Mouse (Mus musculus) myocyte (in vitro differentiated cells): ENCODE measurements around the gene Dusp2. TPM values are rescaled to one million over a fixed set of nuclear protein-coding genes. Genes with fewer than 3 reads are reported as not detected.

Source experiments
- H3K27me3 ChIP-seq: one replicate; pipeline ENCODE4 v1.6.1; 2011; ENCODE audit not compliant: control insufficient read depth, insufficient read depth, insufficient read length
- H3K36me3 ChIP-seq: one replicate; pipeline ENCODE4 v1.6.1; 2011; ENCODE audit not compliant: control insufficient read depth, insufficient read depth
- H3K4me2 ChIP-seq: one replicate; pipeline ENCODE4 v1.6.1; 2011; ENCODE audit warnings: low read depth, control low read depth
- H3K4me3 ChIP-seq: one replicate; pipeline ENCODE4 v1.5.1; 2011; ENCODE audit warnings: mild to moderate bottlenecking, control low read depth, moderate library complexity
- H3K79me2 ChIP-seq: one replicate; pipeline ENCODE4 v1.6.1; 2011; ENCODE audit not compliant: control insufficient read depth, insufficient read depth
- H3ac ChIP-seq: one replicate; pipeline ENCODE4 v1.6.1; 2011; ENCODE audit not compliant: control insufficient read depth, insufficient read length
- CEBPB ChIP-seq: IDR thresholded peaks from 2 replicates; pipeline ENCODE4 v1.6.1; 2011; ENCODE audit warnings: mild to moderate bottlenecking, moderate library complexity; ENCODE audit not compliant: poor library complexity, insufficient read depth, severe bottlenecking
- E2F4 ChIP-seq: IDR thresholded peaks from one replicate; pipeline ENCODE4 v1.6.1; 2011; ENCODE audit warnings: mild to moderate bottlenecking, control low read depth, moderate library complexity; ENCODE audit not compliant: insufficient read depth
- MAX ChIP-seq: IDR thresholded peaks from one replicate; pipeline ENCODE4 v1.6.1; 2011; ENCODE audit warnings: low read depth, mild to moderate bottlenecking, control low read depth
- MYOD1 ChIP-seq, 3 experiments: IDR thresholded peaks; one replicate each; pipeline ENCODE4 v1.6.1; 2011; ENCODE audit warnings: control low read depth in 2 of 3, low read depth in 2 of 3, mild to moderate bottlenecking in 2 of 3, moderate library complexity in 1 of 3; ENCODE audit not compliant: insufficient read length in 2 of 3, control insufficient read depth in 1 of 3
- MYOG ChIP-seq, 3 experiments: IDR thresholded peaks; one replicate each; pipeline ENCODE4 v1.6.1; 2011; ENCODE audit warnings: control low read depth in 2 of 3, low read depth in 2 of 3, mild to moderate bottlenecking in 2 of 3; ENCODE audit not compliant: insufficient read length in 2 of 3, control insufficient read depth in 1 of 3, insufficient read depth in 1 of 3
- POLR2A ChIP-seq: IDR thresholded peaks from one replicate; pipeline ENCODE4 v1.6.1; 2011; ENCODE audit warnings: low read depth, mild to moderate bottlenecking, control low read depth, moderate library complexity; ENCODE audit not compliant: insufficient read length
- POLR2AphosphoS2 ChIP-seq: IDR thresholded peaks from one replicate; pipeline ENCODE4 v1.6.1; 2011; ENCODE audit warnings: low read depth, control low read depth; ENCODE audit not compliant: insufficient read length
- REST ChIP-seq: IDR thresholded peaks from one replicate; pipeline ENCODE4 v1.6.1; 2011; ENCODE audit warnings: mild to moderate bottlenecking, control low read depth, moderate library complexity; ENCODE audit not compliant: insufficient read depth, insufficient read length
- SRF ChIP-seq: IDR thresholded peaks from one replicate; pipeline ENCODE4 v1.6.1; 2011; ENCODE audit warnings: low read depth; ENCODE audit not compliant: control insufficient read depth, insufficient read length
- TCF12 ChIP-seq: IDR thresholded peaks from one replicate; pipeline ENCODE4 v1.6.1; 2011; ENCODE audit warnings: mild to moderate bottlenecking, control low read depth; ENCODE audit not compliant: poor library complexity, insufficient read depth, severe bottlenecking
- TCF3 ChIP-seq: IDR thresholded peaks from one replicate; pipeline ENCODE4 v1.6.1; 2011; ENCODE audit warnings: low read depth, control low read depth; ENCODE audit not compliant: insufficient read length
- USF1 ChIP-seq: IDR thresholded peaks from one replicate; pipeline ENCODE4 v1.6.1; 2011; ENCODE audit warnings: low read depth, mild to moderate bottlenecking, control low read depth, moderate library complexity
- polyA plus RNA-seq: library from polyadenylated mRNA; unstranded; fragments of >200 nt; fragmentation: generic; extraction: Trizol; gene quantifications from one replicate; pipeline ENCODE4 v1.2.1, GENCODE M21; 2012; ENCODE audit warnings: missing spikeins

Dusp2 gene
- polyA plus RNA-seq, 1 experiment, result 4.5 TPM

DNA sequence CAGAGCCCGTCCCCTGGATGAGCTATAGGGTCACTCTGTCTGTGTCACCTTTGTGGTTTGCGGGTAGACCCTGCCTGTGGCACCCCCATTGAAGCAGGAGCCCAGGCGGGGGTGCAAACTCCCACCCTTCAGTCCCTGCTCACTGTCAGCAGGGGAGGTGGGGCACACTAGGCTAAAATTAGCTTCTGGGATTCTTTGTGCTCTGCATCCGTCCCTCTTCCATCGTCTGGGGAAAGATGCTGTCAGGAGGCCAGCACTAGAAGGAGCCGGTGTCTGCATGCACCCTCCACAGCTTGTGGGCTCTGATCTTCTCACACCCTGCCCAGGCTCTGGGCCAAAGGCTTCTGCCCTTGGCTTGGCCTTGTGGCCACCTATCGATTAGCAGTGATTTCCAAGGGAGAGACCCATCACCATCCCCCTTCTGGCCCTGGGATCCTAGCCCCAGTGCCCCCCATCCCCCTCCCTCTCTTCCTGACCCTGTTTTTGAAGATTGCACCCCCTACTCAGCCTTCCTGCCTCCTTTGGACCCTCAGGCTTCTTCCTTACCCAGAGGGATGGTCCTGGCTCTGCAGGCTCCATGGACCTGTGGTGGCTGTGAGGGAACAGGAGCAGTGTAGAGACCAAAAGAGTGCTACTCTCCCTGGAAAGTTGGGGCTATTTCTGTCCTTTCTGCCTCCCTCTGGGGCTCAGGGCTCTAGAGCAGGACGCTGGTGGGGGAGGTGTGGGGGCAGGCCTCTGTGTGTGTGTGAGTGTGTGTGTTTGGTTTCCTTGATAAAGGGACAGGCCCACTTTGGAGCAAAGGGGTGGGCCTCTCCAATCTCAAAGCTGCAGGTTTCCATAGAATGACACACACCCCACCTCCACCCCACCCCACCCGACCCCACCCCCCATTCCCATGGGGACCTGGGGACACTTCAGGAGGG lies 34.9 kb downstream of the Dusp2 start:
- no peak overlapping the region for H3ac ChIP-seq
- no peak overlapping the region for H3K4me3 ChIP-seq
- H3K36me3 ChIP-seq, result no peaks in the 10 kb centered on the region
- no peaks in the 10 kb centered on the region for H3K79me2 ChIP-seq
- H3K27me3 ChIP-seq, result peaks cover 49% of the 10 kb centered on the region
- no peak overlapping the region for H3K4me2 ChIP-seq
- no peak for TF ChIP-seq MAX
- TF ChIP-seq E2F4, result no peak
- TF ChIP-seq MYOD1 (IDR thresholded peaks at IDR 0.05; ENCODE audit: control insufficient read depth in 1 of 3, insufficient read length in 2 of 3, low read depth in 2 of 3), result no peak
- TF ChIP-seq REST, result no peak
- TF ChIP-seq MYOG (IDR thresholded peaks at IDR 0.05; ENCODE audit: control insufficient read depth in 1 of 3, insufficient read depth in 1 of 3, insufficient read length in 2 of 3, low read depth in 2 of 3), result no peak
- no peak for TF ChIP-seq POLR2AphosphoS2
- no peak for TF ChIP-seq CEBPB
- no peak for TF ChIP-seq USF1
- TF ChIP-seq TCF3, result no peak
- TF ChIP-seq POLR2A, result no peak
- TF ChIP-seq SRF, result no peak
- no peak for TF ChIP-seq TCF12

DNA sequence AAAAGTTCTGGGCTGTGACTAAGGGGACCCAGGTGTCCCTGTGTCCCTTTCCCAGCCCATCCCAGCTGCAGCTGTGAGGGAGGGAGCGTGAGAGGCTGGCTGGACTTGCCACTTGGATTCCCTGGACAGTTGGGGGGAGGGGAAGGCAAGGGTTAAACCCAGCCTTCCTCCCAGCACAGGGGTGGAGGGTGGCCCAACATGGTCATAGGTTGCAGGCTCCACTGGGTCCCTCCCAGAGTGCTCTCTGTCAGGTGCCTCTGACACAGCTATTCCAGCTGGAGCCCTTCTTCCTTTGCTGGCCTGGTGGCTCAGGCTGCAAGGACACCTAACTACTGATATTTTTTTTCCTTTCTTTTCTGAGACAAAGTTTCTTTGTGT lies 35.5 kb downstream of the Dusp2 start:
- H3K4me2 ChIP-seq, result no peak overlapping the region
- no peak overlapping the region for H3K4me3 ChIP-seq
- TF ChIP-seq MAX (no peak), REST (no peak), TCF3 (no peak), USF1 (no peak), POLR2AphosphoS2 (no peak), TCF12 (no peak), E2F4 (no peak), MYOD1 (IDR thresholded peaks at IDR 0.05; ENCODE audit: control insufficient read depth in 1 of 3, insufficient read length in 2 of 3, low read depth in 2 of 3) (no peak)
- H3K79me2 ChIP-seq, result no peaks in the 10 kb centered on the region
- H3K36me3 ChIP-seq, result no peaks in the 10 kb centered on the region
- H3ac ChIP-seq, result no peak overlapping the region
- H3K27me3 ChIP-seq, result peaks cover 46% of the 10 kb centered on the region

DNA sequence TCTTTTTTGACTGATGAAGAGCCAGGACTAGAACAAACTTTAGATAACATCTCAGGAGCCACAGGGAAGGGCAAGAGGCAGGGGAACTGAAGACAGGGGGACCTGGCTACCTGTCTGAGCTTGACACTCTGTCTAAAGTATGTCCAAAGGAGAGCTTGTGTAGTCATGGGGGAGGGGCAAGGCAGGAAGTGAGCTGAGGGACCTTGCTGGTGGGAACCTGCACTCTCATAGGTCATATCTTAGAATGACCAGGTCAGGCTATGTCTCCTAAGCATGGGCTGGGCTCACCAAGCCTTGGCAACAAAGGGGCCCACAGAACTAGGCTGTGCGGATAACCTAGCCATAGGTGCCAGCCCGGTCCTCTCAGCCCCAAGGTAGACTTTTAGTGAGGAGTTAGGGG lies 36.1 kb downstream of the Dusp2 start:
- Histone ChIP-seq H3ac (no peak overlapping the region), H3K4me3 (no peak overlapping the region), H3K36me3 (no peaks in the 10 kb centered on the region), H3K27me3 (peaks cover 42% of the 10 kb centered on the region), H3K4me2 (no peak overlapping the region), H3K79me2 (no peaks in the 10 kb centered on the region)
- TF ChIP-seq MAX (no peak), SRF (no peak), CEBPB (no peak), POLR2AphosphoS2 (no peak), TCF12 (no peak), REST (no peak), USF1 (no peak), TCF3 (no peak), MYOG (IDR thresholded peaks at IDR 0.05; ENCODE audit: control insufficient read depth in 1 of 3, insufficient read depth in 1 of 3, insufficient read length in 2 of 3, low read depth in 2 of 3) (no peak), MYOD1 (IDR thresholded peaks at IDR 0.05; ENCODE audit: control insufficient read depth in 1 of 3, insufficient read length in 2 of 3, low read depth in 2 of 3) (no peak), POLR2A (no peak), E2F4 (no peak)

DNA sequence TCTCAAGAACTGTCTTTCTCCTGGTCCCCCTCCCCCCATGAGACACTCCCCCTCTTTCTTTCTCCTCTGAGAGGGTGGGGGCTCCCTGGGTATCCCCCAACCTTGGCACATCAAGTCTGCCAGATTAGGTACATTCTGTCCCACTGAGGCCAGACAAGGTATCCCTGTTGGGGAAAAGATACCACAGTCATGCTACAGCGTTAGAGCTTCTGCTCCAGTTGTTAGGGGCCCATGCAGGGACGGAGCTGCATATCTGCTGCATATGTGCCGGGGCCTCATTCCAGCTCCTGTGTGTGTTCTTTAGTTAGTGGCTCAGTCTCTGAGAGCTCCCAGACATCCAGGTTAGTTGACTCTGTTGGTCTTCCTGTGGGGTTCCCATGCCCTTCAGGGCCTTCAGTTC lies 38.2 kb downstream of the Dusp2 start:
- peaks cover 27% of the 10 kb centered on the region for H3K27me3 ChIP-seq
- no peaks in the 10 kb centered on the region for H3K79me2 ChIP-seq
- no peaks in the 10 kb centered on the region for H3K36me3 ChIP-seq
- H3ac ChIP-seq, result no peak overlapping the region
- H3K4me2 ChIP-seq, result no peak overlapping the region
- TF ChIP-seq MYOG (IDR thresholded peaks at IDR 0.05; ENCODE audit: control insufficient read depth in 1 of 3, insufficient read depth in 1 of 3, insufficient read length in 2 of 3, low read depth in 2 of 3) (no peak), TCF3 (no peak), MYOD1 (IDR thresholded peaks at IDR 0.05; ENCODE audit: control insufficient read depth in 1 of 3, insufficient read length in 2 of 3, low read depth in 2 of 3) (no peak), POLR2AphosphoS2 (no peak), POLR2A (no peak), REST (no peak), SRF (no peak), CEBPB (no peak), USF1 (no peak), MAX (no peak), TCF12 (no peak), E2F4 (no peak)
- no peak overlapping the region for H3K4me3 ChIP-seq
